Mouse (Mus musculus) limb, embryonic 12.5 days (tissue): ENCODE results near the gene 1700037C18Rik. TPM values are rescaled to one million over a fixed set of nuclear protein-coding genes. Genes with fewer than 3 reads are reported as not detected.
A peak's percentile ranks its signal among the peaks of the same experiment; 100 is the strongest.

ENCODE experiments used
- ATAC-seq: fragments of 200-750 bp; cut with Nextera tagmentation; 2 replicates; pipeline ENCODE4 v1.8.0; 2017; ENCODE audit warnings: low read depth, moderate TSS enrichment; ENCODE audit not compliant: insufficient number of reproducible peaks, insufficient read depth, low FRiP score, low TSS enrichment
- H3K27ac ChIP-seq: fragments of 300-500 bp; sonication (generic); 2 replicates; pipeline ENCODE4 v1.5.1; 2016; ENCODE audit warnings: mild to moderate bottlenecking, moderate library complexity
- H3K27me3 ChIP-seq: fragments of 300-500 bp; sonication (generic); 2 replicates; pipeline ENCODE4 v1.6.1; 2016; ENCODE audit warnings: mild to moderate bottlenecking, moderate library complexity
- H3K36me3 ChIP-seq: fragments of 300-500 bp; sonication (generic); 2 replicates; pipeline ENCODE4 v1.6.1; 2016; ENCODE audit warnings: mild to moderate bottlenecking, moderate library complexity
- H3K4me1 ChIP-seq: fragments of 300-500 bp; sonication (generic); replicated peaks from 2 replicates; pipeline ENCODE4 v1.6.1; 2016
- H3K4me2 ChIP-seq: fragments of 300-500 bp; sonication (generic); 2 replicates; pipeline ENCODE4 v1.6.1; 2016; ENCODE audit warnings: mild to moderate bottlenecking, moderate library complexity
- H3K4me3 ChIP-seq: fragments of 300-500 bp; sonication (generic); replicated peaks from 2 replicates; pipeline ENCODE4 v1.5.1; 2016; ENCODE audit warnings: mild to moderate bottlenecking
- H3K9ac ChIP-seq: fragments of 300-500 bp; sonication (generic); replicated peaks from 2 replicates; pipeline ENCODE4 v1.6.1; 2016; ENCODE audit warnings: mild to moderate bottlenecking, moderate library complexity
- H3K9me3 ChIP-seq: fragments of 300-500 bp; sonication (generic); 2 replicates; pipeline ENCODE4 v1.6.1; 2016; ENCODE audit warnings: mild to moderate bottlenecking, moderate library complexity
- WGBS: fragments of 180-500 bp; shearing (Covaris S2); methylation state at CpG from one replicate; pipeline ENCODE4 v1.1.7; 2016; 5-methylcytosine and 5-hydroxymethylcytosine counted together
- polyA plus RNA-seq: library from polyadenylated mRNA; unstranded; fragments of >200 nt; fragmentation: Nextera tagmentation; extraction: Ambion mirVana; gene quantifications from 2 replicates; pipeline ENCODE4 v1.2.1, GENCODE M21; 2016

Gene 1700037C18Rik
- polyA plus RNA-seq, 1 experiment from 2014 or later = 9.3 TPM

DNA sequence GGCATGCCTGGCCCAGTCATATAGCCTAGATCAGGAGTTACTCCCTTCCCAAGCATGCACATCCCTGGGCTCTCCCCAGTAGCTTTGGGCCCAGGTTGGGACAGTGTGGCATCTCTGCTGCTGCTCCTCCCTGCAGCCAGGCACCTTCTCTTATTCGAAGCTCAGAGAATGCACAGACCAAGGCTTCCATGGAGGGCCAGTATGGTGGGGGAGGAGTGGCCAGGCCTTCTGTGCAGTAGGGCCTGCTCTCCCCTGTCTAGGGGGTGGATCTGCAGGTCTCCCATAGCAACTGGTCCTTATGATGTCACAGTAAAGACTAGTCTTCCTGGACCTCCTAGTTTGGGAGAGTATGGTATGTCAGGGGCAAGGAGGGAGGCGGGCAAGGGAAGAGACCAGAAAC lies 1.0 kb downstream of the 1700037C18Rik start:
- H3K36me3 ChIP-seq = peaks cover 46% of the 10 kb centered on the region
- 79% methylated on average over 2 of the region's 2 CpGs for WGBS
- no peak for ATAC-seq
- no peaks in the 10 kb centered on the region for H3K27me3 ChIP-seq
- H3K4me3 ChIP-seq = no peak overlapping the region
- no peak overlapping the region for H3K27ac ChIP-seq
- no peak overlapping the region for H3K9ac ChIP-seq
- peaks cover 9% of the 10 kb centered on the region for H3K4me1 ChIP-seq
- H3K9me3 ChIP-seq = no peaks in the 10 kb centered on the region
- H3K4me2 ChIP-seq = no peak overlapping the region; the same call in 1 of the 2 replicates

DNA sequence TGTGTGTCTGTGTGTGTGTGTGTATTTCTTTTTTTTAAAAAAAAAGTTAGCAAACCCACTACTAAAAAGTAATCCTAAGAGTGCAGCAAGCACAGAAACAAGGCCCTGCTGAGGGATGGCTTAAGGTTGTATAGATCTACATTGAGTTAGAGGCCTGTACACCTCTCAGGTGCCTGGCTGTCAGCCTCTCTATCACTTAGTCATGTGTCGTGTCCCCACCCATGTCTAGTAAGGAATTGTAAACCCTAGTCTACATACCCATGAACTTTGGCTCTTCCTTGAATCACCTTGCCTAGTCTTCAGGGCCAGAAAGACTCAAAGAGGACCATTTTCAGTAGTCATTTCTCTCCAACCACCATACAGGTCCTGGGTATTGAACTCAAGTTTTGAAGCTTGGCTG lies 11.9 kb downstream of the 1700037C18Rik start:
- H3K36me3 ChIP-seq = peaks cover 55% of the 10 kb centered on the region

DNA sequence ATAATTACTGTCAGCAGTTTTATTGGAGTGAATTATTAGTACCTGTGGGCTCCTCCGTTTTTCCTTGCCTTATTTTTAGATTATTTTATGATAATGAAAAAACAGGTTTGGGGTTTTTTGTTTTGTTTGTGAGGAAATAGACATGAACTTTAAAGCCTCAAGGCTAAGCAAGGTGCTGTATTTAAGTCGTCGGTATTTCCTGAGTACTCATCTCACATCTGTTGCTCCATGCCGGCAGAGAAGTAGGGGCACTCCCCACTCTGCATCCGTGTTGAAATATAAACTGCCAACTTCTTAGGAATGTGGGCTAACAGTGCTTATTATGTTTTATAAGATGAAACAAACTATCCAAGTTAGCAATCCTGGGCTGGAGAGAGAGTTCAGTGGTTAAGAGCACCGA lies 12.4 kb downstream of the 1700037C18Rik start:
- Histone ChIP-seq H3K27ac (no peak overlapping the region), H3K9me3 (no peaks in the 10 kb centered on the region), H3K4me2 (no peak overlapping the region), H3K36me3 (peaks cover 50% of the 10 kb centered on the region), H3K4me1 (no peaks in the 10 kb centered on the region), H3K27me3 (no peaks in the 10 kb centered on the region), H3K9ac (no peak overlapping the region), H3K4me3 (no peak overlapping the region)
- 80% methylated on average over 6 of the region's 6 CpGs for WGBS
- ATAC-seq = no peak

More for the DNA sequence above, 11.9 kb downstream of the 1700037C18Rik start:
- Histone ChIP-seq H3K27me3 (no peaks in the 10 kb centered on the region), H3K9ac (no peak overlapping the region), H3K4me1 (no peaks in the 10 kb centered on the region), H3K9me3 (no peaks in the 10 kb centered on the region), H3K27ac (no peak overlapping the region), H3K4me3 (no peak overlapping the region), H3K4me2 (no peak overlapping the region)
- ATAC-seq = no peak
- 94% methylated on average over 1 of the region's 1 CpGs for WGBS

DNA sequence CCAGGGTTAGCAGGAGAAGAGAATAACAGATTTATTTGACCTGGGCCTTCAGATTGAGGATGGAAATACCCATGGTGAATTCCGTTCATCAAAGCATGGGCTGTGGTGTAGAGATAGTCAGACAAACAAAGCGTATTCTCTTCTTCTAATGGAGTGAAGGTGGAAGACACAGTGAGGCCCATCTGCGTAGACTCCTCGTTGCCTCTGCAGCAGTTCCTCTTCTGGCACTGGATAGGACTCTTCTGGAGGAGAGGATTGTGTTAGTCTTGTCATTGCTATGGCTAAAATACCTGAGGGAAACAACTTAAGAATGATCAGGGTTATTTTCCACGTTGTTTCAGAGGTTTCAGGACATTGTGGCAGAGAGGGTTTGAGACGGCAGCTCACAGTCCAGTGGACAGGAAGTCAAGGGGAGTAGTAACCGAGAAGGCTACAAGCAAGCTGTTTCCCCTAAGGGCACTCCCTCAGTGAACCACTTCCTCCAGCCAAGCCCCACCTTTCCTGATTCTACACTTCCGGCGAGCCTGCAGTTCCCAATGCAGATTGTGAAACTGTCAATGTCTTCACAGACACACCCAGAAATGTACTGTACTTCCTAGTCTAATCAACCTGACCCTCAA lies 13.2 kb downstream of the 1700037C18Rik start:
- H3K9me3 ChIP-seq = no peaks in the 10 kb centered on the region
- no peak overlapping the region for H3K27ac ChIP-seq
- no peak for ATAC-seq
- no peak overlapping the region for H3K9ac ChIP-seq
- no peak overlapping the region for H3K4me3 ChIP-seq
- no peaks in the 10 kb centered on the region for H3K4me1 ChIP-seq
- H3K36me3 ChIP-seq = peaks cover 43% of the 10 kb centered on the region
- H3K4me2 ChIP-seq = no peak overlapping the region
- WGBS = 78% methylated on average over 9 of the region's 9 CpGs
- H3K27me3 ChIP-seq = no peaks in the 10 kb centered on the region

DNA sequence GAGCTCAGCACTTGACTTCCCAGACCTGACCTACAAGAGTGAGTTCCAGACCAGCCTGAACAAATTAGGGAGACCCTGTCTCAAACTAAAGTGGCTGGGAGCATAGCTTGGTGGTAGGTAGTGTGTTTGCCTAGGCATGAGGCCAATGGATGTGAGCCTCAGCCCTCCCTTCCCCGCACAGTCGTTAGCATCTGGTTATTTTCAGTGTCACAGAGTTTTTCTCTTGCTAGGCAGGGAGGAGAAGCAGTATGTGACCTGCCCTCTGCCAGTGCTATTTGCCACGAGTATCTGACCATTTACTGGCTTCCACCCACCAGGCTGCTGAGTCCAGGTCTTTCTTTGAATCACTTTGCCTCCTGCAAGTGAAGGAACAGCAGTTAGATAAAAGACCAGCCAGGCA lies 14.8 kb downstream of the 1700037C18Rik start:
- ATAC-seq = no peak
- H3K36me3 ChIP-seq = peaks cover 27% of the 10 kb centered on the region
- no peak overlapping the region for H3K4me3 ChIP-seq
- H3K4me1 ChIP-seq = no peaks in the 10 kb centered on the region
- H3K9ac ChIP-seq = no peak overlapping the region
- WGBS = 58% methylated on average over 3 of the region's 3 CpGs
- H3K27ac ChIP-seq = no peak overlapping the region
- H3K4me2 ChIP-seq = no peak overlapping the region
- H3K9me3 ChIP-seq = no peaks in the 10 kb centered on the region
- no peaks in the 10 kb centered on the region for H3K27me3 ChIP-seq

DNA sequence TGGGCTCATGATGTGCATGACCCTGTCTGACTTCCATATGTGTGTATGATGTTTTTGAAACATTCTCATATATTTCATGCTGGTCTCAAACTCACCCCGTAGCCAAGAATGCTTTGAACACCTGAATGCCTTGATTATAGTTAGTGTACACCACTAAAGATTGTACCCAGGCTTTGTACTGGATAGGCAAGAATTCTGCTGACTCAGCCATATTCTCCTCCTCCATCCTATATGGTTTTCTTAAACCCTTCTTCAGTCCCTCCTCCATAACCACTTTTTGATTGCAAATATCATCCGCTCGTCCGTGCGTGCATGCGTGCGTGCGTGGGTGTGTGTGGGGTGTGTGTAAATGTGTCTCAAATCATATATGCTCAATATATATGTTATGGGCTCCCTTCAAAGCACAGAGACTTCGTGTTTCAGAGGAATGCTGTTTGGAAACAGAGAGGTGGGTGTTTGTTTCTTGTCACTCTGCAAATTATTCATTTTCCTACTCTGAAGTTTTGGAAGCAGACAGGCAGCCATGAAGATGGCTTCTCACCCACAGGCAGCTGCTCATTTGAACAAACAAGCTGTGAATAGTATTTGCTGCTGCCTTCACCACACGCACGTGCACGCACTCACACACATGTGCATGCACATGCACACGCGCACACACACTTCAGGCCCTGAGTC lies 16.7 kb downstream of the 1700037C18Rik start:
- Histone ChIP-seq H3K4me3 (no peak overlapping the region), H3K27me3 (no peaks in the 10 kb centered on the region), H3K27ac (no peak overlapping the region), H3K36me3 (peaks cover 13% of the 10 kb centered on the region), H3K9ac (no peak overlapping the region), H3K9me3 (no peaks in the 10 kb centered on the region), H3K4me2 (no peak overlapping the region), H3K4me1 (no peaks in the 10 kb centered on the region)
- WGBS = 94% methylated on average over 14 of the region's 14 CpGs
- no peak for ATAC-seq

DNA sequence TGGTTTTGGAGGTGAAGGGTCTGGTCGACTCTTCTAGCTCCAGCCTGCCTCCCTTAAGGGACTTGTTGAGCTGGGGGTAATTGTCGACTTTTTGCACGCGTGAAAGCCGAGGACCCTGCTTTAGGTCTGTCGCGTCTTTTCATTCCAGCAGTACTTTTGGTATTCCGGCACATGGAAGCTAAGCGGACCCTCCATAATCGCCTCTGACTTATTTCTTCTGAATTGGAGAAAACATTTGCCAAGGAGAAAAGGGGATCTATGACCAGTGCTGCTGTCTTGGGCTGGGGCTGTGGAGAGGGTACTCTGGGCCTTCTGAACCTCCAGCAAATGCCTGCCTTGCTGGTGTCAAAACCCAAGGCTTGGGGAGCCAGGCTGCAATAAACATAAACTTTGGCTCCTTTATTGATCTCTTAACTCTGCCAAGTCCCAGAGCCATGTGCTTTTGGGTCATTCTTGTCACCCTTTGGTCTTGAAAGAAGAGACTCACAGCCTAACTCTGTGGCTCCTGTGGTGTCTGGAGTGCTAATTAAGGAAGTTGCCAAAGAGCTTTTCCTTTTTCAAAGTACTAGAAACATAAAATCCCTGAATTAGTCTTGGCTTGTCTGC lies 23.3 kb downstream of the 1700037C18Rik start:
- Histone ChIP-seq H3K36me3 (no peaks in the 10 kb centered on the region; the same call in 1 of the 2 replicates), H3K4me1 (peaks cover 9% of the 10 kb centered on the region), H3K4me3 (peak overlapping the region; percentile 90), H3K27me3 (no peaks in the 10 kb centered on the region), H3K4me2 (peak overlapping the region; percentile 67), H3K9ac (peak overlapping the region; percentile 85), H3K27ac (peak overlapping the region; percentile 88), H3K9me3 (no peaks in the 10 kb centered on the region)
- ATAC-seq = no peak
- 2% methylated on average over 10 of the region's 10 CpGs for WGBS

DNA sequence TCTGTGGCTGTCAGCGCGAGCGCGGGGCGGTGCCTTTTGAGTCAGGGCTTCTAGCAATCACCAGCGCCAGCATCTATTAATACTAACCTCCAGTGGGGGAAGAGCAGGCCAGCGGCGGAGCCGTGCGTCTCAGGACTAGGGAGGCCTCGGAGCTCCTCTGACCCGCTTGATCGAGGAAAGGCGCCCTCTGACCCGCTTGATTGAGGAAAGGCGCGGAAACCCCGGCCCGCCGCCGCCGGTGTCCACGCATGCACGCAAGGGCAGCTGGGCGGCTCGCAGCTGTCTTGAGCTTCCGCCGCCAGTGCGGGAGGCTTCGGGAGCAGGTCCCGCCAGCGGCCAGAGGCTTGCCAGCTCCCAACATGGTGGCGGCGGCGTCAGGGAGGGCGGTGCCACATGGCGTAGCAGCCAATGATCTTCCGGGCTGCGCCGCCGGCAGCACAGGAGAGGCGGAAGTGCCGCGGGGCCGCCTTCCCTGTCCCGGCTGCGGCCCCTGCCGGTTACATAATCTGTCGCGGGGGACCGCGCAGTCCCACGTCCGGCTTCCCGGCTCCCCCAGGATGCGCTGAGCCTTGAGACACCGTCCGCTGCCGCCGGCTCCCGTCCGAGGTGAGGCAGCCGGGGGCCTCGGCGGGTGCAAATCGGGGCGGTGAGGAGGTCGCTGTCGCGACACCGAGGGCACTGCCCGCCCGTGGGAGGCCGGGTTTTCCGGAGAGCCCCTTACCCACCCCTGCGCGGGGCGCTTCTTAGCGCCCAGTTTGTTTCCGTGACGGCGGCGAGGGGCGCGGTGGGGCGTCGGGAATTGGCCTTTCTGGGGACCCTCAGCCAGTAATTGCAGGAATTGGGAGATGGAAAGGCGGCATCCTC lies 24.1 kb downstream of the 1700037C18Rik start, which contains the start of the genes Zfp597 and Gm20695:
Zfp597 (minus strand) TSS at position 361 of the 864 bp plus-strand sequence.
Gm20695 (plus strand) TSS at position 448 of the 864 bp plus-strand sequence.
- Histone ChIP-seq H3K36me3 (peaks cover 3% of the 10 kb centered on the region), H3K9ac (peak within 1 kb of the TSS; percentile 85), H3K4me1 (peaks cover 9% of the 10 kb centered on the region), H3K4me3 (peak within 1 kb of the TSS; percentile 90), H3K27me3 (no peaks in the 10 kb centered on the region), H3K27ac (peak within 1 kb of the TSS; percentile 88), H3K4me2 (peak within 1 kb of the TSS; percentile 67), H3K9me3 (no peaks in the 10 kb centered on the region)
- WGBS = under 1% methylated on average over 88 of the region's 88 CpGs
- ATAC-seq = peak; percentile 99

DNA sequence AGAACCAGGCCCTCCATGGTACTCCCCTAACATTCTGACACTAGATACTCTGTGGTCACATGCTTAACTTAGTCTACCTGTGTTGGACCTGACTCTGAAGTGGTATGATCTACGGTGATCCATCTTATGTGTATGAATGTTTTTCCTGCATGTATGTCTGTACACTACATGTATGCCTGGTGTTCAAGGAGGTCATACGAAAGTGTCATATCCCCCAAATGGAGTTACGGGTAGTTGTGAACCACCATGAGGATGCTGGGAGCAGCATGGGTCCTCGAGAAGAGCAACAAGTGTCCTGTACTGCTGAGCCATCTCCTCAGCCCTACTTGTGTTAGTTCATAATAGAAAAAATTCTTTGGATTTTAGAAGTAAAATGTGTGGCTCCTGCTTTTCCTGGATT lies 32.1 kb downstream of the 1700037C18Rik start:
- Histone ChIP-seq H3K36me3 (peaks cover 10% of the 10 kb centered on the region), H3K4me2 (no peak overlapping the region), H3K9me3 (no peaks in the 10 kb centered on the region), H3K9ac (no peak overlapping the region), H3K27ac (no peak overlapping the region), H3K4me3 (no peak overlapping the region), H3K27me3 (no peaks in the 10 kb centered on the region), H3K4me1 (peaks cover 8% of the 10 kb centered on the region)
- WGBS = 91% methylated on average over 4 of the region's 4 CpGs
- ATAC-seq = no peak

DNA sequence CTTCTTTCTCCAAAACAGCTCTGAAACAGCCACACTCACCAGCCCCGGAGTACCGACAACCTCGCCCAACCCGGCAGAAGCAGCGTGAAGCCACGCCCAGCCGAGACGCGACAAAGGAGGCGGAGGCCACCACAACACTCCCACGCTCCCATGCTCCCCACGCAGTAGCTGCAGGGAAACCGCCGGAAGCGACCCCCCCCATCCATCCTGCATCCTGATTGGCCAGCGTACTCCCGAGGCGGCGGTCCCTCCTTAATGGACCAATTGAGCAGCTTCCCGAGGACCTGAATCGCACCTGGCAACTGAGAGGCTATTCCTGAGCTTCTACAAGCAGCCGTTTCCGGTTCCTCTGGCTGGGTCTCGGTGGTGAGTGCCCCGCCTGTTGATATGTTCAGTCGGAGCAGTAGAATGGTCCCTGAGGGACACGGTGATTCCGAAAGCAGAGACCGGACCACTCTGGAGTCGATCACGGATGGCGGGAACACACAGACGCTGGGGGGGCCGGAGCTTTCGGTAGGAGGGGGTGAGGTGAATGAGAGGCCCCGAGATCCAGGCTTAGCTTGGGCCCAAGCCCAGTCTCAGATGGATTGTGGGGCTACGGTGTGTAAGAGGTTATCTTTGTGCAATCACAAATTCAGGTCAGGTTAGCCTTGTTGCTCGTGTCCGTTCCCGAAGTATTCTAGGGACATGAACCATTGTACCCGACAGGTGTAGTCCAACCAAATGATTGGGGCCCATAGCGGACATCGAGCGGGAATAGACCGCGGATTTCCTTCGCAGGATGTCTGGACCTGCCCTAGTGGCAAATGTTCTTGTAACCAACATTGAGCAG lies 36.1 kb downstream of the 1700037C18Rik start, which contains the start of gene Naa60:
Naa60 (plus strand) TSS at position 160 of the 832 bp plus-strand sequence.
- Histone ChIP-seq H3K4me2 (peak within 1 kb of the TSS; percentile 85), H3K27ac (peak within 1 kb of the TSS; percentile 50; the same call in 1 of the 2 replicates), H3K36me3 (peaks cover 21% of the 10 kb centered on the region), H3K9ac (peak within 1 kb of the TSS; percentile 69), H3K4me1 (peaks cover 12% of the 10 kb centered on the region), H3K9me3 (no peaks in the 10 kb centered on the region), H3K4me3 (peak within 1 kb of the TSS; percentile 53), H3K27me3 (no peaks in the 10 kb centered on the region)
- 4% methylated on average over 47 of the region's 47 CpGs for WGBS
- peak; percentile 98 for ATAC-seq
